Mouse (Mus musculus): ENCODE data around the gene Gm49337.

DNA sequence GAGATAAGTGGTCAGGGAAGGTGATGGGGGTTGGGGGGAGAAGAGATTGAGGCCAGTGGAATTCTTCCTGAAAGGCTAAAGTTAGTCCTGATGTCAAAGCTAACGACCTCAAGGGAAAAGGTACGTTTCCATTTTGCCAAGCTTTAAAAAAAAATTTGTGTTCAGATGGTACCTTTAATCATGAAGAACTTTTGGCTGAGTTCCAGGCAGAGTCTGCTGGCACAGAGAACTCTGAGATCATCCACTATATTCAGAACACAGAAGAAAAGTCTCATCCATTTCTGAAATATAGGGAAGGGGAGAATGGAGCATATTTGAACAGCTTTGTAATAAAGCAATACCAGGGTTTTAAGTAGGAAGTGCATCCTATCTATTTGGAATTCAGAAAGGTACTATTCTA, 43.9 kb downstream of the Gm49337 start:
- TF ChIP-seq POLR2A (IDR thresholded peaks at IDR 0.05; ENCODE audit: low read depth, low read length) (no peak), CTCF (IDR thresholded peaks at IDR 0.05; ENCODE audit: extremely low read depth, insufficient read length, insufficient replicate concordance, low read depth, low read length) (no peak)

All from small intestine, adult 2 months (tissue).